Mouse (Mus musculus) lung, adult 18-20 months (tissue): Measurements from ENCODE around the gene Vmn1r126.
"Not testable (repeated sequence)": the region's sequence is repeated elsewhere in the genome, so short reads cannot be mapped to it uniquely, and the experiment has no call there.

ENCODE experiments used
- DNase-seq, 2 experiments: peaks; one replicate each; pipeline ENCODE4 v3.0.0; 2022; ENCODE audit warnings: mixed read lengths in 2 of 2

Gene Vmn1r126

GRCm38 (mm10) chr7:21301367-21301766, at the start of gene Vmn1r126:
Vmn1r126 (minus strand) TSS chr7:21301467.
- DNase-seq, result not testable (repeated sequence)

GRCm38 (mm10) chr7:21349073-21349472, 47.8 kb upstream of the Vmn1r126 start, which contains the start of gene Vmn1r128:
Vmn1r128 (plus strand) TSS chr7:21349373.
- DNase-seq, result not testable (repeated sequence)

- not testable (repeated sequence) for DNase-seq
Observed at GRCm38 (mm10) chr7:21319761-21320160, 18.5 kb upstream of the Vmn1r126 start, which contains the start of gene Vmn1r127. Vmn1r127 (minus strand) TSS chr7:21319861.

- not testable (repeated sequence) for DNase-seq
Observed at GRCm38 (mm10) chr7:21271879-21272278, 29.4 kb downstream of the Vmn1r126 start, which contains the start of gene Vmn1r125. Vmn1r125 (plus strand) TSS chr7:21272179.

- DNase-seq, result not testable (repeated sequence)
Observed at GRCm38 (mm10) chr7:21260517-21260916, 40.8 kb downstream of the Vmn1r126 start, which contains the start of gene Vmn1r124. Vmn1r124 (minus strand) TSS chr7:21260617.
